Mouse (Mus musculus) brain, embryonic 14.5 days (tissue): Measurements from ENCODE around the gene Kbtbd6. TPM values are rescaled to one million over a fixed set of nuclear protein-coding genes. Genes with fewer than 3 reads are reported as not detected.
A peak's percentile ranks its signal among the peaks of the same experiment; 100 is the strongest.
"Not testable (repeated sequence)": the region's sequence is repeated elsewhere in the genome, so short reads cannot be mapped to it uniquely, and the experiment has no call there.

Experiments
- DNase-seq: peaks from one replicate; pipeline ENCODE4 v3.0.0-alpha.2; 2011; ENCODE audit warnings: low read depth
- CTCF ChIP-seq: fragments of 200-500 bp; IDR thresholded peaks from 2 replicates; pipeline ENCODE4 v1.5.1; 2012; ENCODE audit warnings: inconsistent platforms, mild to moderate bottlenecking, moderate library complexity, borderline replicate concordance; ENCODE audit not compliant: insufficient read depth, insufficient read length; ENCODE audit errors: extremely low read depth
- POLR2A ChIP-seq: fragments of 200-500 bp; IDR thresholded peaks from 2 replicates; pipeline ENCODE4 v1.6.1; 2012; ENCODE audit warnings: mild to moderate bottlenecking, inconsistent platforms, borderline replicate concordance; ENCODE audit not compliant: poor library complexity, insufficient read depth, insufficient read length, severe bottlenecking; ENCODE audit errors: extremely low read depth
- polyA plus RNA-seq: library from polyadenylated mRNA; depleted of rRNA; stranded (reverse); fragments of >200 nt; gene quantifications from 2 replicates; pipeline ENCODE4 v1.2.3, GENCODE M21; 2012

The Kbtbd6 gene
- polyA plus RNA-seq, 1 experiment, result 2.6 TPM

GRCm38 (mm10) chr14:79445055-79445620 lies 6.5 kb upstream of the Kbtbd6 start:
- TF ChIP-seq CTCF, result no peak
- no peak for TF ChIP-seq POLR2A
- DNase-seq, result peak; percentile 91

GRCm38 (mm10) chr14:79452591-79452934 lies 928 bp downstream of the Kbtbd6 start:
- not testable (repeated sequence) for DNase-seq

DNA sequence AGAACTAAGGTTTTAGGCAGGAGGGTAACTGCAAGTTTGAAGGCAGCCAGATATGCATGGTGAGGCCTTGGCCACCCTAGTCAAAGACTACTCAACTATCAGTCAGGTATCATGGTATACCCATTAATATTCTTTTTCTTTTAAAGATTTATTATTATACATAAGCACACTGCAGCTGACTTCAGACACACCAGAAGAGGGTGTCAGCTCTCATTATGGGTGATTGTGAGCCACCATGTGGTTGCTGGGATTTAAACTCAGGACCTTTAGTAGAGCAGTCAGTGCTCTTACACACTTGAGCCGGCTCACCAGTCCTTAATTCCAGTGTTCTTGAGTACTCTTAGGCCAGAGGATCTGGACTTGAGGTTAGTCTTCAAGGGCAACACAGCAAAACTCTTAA lies 8.8 kb downstream of the Kbtbd6 start:
- DNase-seq, result no peak
- TF ChIP-seq POLR2A (no peak), CTCF (no peak)

- no peak for TF ChIP-seq POLR2A
- TF ChIP-seq CTCF, result no peak
- DNase-seq, result no peak
Observed at GRCm38 (mm10) chr14:79460988-79461387, 9.4 kb downstream of the Kbtbd6 start.

GRCm38 (mm10) chr14:79465623-79466022 lies 14.0 kb downstream of the Kbtbd6 start:
- TF ChIP-seq CTCF (no peak), POLR2A (no peak)
- DNase-seq, result no peak

DNA sequence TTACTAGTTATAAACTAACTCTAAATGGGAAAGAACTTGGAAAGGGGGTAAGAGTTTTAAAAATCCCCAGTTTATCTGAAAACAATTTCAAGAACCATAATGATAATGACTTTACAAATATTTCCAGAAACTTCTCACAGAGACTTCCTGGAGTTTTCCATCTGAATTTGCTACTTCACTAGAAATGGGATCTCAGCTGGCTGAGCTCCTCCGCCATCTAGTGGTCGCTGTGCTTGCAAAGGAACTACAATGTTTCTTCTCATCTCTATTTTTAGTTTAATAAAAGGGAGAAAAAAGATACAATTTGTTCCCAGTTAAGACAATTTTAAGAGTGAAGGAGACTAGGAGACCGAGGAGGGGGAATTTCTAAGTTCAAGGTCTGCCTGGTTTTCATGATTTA lies 16.0 kb downstream of the Kbtbd6 start:
- TF ChIP-seq POLR2A, result no peak
- peak; percentile 80; the same call in 1 of the 2 replicates for TF ChIP-seq CTCF
- peak; percentile 83 for DNase-seq

DNA sequence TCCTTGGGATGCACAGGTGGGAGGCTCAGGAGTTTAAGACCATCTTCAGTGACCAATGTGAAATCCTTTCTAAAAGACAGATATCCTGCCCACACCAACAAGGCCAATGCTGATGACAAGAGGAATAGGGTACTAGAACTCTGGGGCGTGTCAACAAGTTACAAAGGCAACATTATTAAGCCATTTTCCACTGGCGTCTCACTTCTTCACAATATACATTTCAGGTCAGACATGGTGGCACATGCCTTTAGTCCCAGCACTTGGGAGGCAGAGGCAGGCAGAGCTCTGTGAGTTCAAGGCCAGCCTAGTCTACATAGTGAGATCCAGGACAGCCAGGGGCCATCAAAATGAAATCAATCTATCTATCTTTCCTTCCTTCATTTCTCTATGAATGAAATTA lies 21.7 kb downstream of the Kbtbd6 start:
- DNase-seq, result no peak
- TF ChIP-seq CTCF (no peak), POLR2A (no peak)

DNA sequence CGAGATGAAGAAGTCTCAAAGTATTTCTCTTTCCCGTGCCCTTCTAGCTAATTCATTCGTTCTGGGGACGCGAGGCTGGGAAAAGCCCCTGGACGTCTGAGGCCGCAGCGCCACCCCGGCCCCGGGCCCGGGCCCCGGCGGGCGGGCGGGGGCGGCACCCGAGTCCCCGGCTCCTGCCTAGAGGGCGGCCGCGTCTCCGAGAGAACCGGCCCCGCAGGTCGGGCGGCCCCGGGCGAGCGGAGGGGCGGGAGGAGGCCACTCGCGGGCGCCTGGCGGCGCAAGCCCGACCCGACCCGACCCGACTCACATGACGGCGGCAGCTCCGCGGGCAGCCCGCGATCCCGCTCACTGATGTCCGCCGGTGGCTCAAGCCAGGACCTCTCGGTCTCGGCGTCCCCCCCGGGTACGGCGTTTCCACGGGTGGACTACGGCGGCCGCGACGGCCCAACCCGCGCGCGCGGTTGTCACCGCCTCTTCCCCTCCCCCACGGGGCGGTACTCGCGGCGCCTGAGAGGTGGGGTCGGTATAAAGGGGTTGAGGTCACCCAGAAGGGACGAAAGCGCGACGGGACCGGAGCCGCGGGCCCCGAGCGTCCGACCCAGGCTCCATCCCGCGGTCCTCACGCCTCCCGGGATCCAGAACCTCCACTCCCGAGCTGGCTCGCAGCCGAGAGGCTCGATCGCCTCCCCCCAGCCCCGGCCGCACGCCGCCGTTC lies 29.1 kb downstream of the Kbtbd6 start, which contains the start of gene Elf1:
Elf1 (plus strand) TSS at position 571 of the 715 bp plus-strand sequence.
- DNase-seq, result peak; percentile 94
- peak; percentile 59; the same call in 1 of the 2 replicates for TF ChIP-seq POLR2A
- TF ChIP-seq CTCF, result no peak

DNA sequence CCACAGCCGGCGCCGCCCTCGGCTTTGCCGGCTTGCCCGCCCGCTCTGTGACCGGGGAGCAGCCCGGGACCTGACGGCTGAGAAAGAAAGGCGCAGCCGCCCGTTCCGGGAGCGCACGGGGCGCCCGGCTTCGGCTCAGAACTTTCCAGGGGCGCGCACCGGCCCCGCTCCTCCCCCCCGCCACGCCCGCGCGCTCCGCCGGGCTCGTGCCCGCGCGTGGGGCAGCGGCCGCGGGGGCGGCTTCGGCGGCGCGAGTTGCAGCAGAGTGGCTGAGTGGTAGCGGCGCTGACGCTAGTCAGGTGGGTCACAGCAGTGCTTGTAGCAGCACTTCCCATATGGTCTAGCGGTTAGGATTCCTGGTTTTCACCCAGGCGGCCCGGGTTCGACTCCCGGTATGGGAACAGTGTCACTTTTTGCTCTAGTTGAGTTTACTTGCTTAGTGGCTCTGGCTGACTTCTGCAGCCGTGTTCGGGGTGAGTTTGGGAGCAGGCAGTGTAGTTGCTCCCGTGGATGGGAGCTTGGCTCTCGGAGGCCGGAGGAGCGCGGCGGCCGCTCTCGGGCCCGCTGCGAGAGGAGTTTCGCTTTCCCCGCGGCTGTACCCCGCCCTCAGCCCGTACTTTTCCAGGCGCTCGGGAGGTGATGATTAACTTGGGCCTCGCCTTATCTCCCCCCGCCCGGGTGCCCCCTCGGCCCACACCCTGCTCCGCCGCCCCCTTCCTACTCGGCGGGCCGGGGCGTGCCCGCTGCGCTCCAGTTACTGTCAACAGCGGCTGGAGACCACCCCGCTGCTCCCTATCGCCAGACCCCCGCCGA lies 29.9 kb downstream of the Kbtbd6 start, which contains the start of gene Wbp4:
Wbp4 (minus strand) TSS at position 182 of the 813 bp plus-strand sequence.
- peak; percentile 98 for DNase-seq
- TF ChIP-seq POLR2A (peak; percentile 48), CTCF (no peak)

DNA sequence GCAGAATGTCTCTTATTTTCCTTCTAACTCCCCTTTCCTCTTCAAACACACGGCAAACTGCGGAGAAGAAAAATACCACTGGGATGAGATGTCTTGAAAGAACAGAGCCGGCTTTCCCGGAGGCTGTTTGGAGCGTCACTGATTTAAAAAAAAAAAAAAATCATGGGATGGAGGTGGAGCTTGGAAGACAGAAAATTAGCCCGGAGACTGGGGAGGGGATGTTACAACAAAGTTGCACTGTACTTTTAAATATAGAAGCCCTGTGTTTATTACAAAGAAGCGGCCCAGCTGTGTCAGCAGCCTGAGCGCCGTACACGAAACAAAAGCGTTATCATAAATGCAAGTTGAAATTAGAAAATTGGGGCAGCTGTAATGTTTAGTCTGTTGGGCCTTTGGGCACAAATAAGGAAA lies 30.6 kb downstream of the Kbtbd6 start:
- TF ChIP-seq CTCF, result no peak
- TF ChIP-seq POLR2A, result no peak
- peak; percentile 81 for DNase-seq

- peak; percentile 18 for DNase-seq
- TF ChIP-seq CTCF (no peak), POLR2A (no peak)
Observed at GRCm38 (mm10) chr14:79482747-79483355, 31.2 kb downstream of the Kbtbd6 start.
